Mouse (Mus musculus) lung, embryonic 15.5 days (tissue): ENCODE results near the gene Ttc9. TPM values are rescaled to one million over a fixed set of nuclear protein-coding genes. Genes with fewer than 3 reads are reported as not detected.
A peak's percentile ranks its signal among the peaks of the same experiment; 100 is the strongest.

Source experiments
- ATAC-seq: fragments of 200-750 bp; cut with Nextera tagmentation; 2 replicates; pipeline ENCODE4 v1.8.0; 2017; ENCODE audit warnings: moderate number of reproducible peaks, borderline replicate concordance; ENCODE audit not compliant: low FRiP score, low TSS enrichment; ENCODE audit errors: extremely low read depth
- H3K27ac ChIP-seq: fragments of 300-500 bp; sonication (generic); 2 replicates; pipeline ENCODE4 v1.5.1; 2015; ENCODE audit warnings: moderate library complexity, mild to moderate bottlenecking, inconsistent platforms
- H3K27me3 ChIP-seq: fragments of 300-500 bp; sonication (generic); 2 replicates; pipeline ENCODE4 v1.6.1; 2015; ENCODE audit warnings: inconsistent platforms
- H3K36me3 ChIP-seq: fragments of 300-500 bp; sonication (generic); 2 replicates; pipeline ENCODE4 v1.6.1; 2015; ENCODE audit warnings: inconsistent platforms
- H3K4me1 ChIP-seq: fragments of 300-500 bp; sonication (generic); 2 replicates; pipeline ENCODE4 v1.6.1; 2015; ENCODE audit warnings: inconsistent platforms
- H3K4me2 ChIP-seq: fragments of 300-500 bp; sonication (generic); 2 replicates; pipeline ENCODE4 v1.6.1; 2015; ENCODE audit warnings: inconsistent platforms, mild to moderate bottlenecking, moderate library complexity
- H3K4me3 ChIP-seq: fragments of 300-500 bp; sonication (generic); 2 replicates; pipeline ENCODE4 v1.5.1; 2015; ENCODE audit warnings: mild to moderate bottlenecking, inconsistent platforms
- H3K9ac ChIP-seq: fragments of 300-500 bp; sonication (generic); 2 replicates; pipeline ENCODE4 v1.6.1; 2015; ENCODE audit warnings: inconsistent platforms
- H3K9me3 ChIP-seq: fragments of 300-500 bp; sonication (generic); 2 replicates; pipeline ENCODE4 v1.6.1; 2016; ENCODE audit warnings: inconsistent platforms
- WGBS: fragments of 180-500 bp; shearing (Covaris S2); methylation state at CpG from one replicate; pipeline ENCODE4 v1.1.7; 2015; 5-methylcytosine and 5-hydroxymethylcytosine counted together
- polyA plus RNA-seq: library from polyadenylated mRNA; unstranded; fragments of >200 nt; fragmentation: Nextera tagmentation; extraction: Ambion mirVana; gene quantifications from 2 replicates; pipeline ENCODE4 v1.2.1, GENCODE M21; 2015

Ttc9 gene
- polyA plus RNA-seq, 1 experiment from 2014 or later: 5.6 TPM

DNA sequence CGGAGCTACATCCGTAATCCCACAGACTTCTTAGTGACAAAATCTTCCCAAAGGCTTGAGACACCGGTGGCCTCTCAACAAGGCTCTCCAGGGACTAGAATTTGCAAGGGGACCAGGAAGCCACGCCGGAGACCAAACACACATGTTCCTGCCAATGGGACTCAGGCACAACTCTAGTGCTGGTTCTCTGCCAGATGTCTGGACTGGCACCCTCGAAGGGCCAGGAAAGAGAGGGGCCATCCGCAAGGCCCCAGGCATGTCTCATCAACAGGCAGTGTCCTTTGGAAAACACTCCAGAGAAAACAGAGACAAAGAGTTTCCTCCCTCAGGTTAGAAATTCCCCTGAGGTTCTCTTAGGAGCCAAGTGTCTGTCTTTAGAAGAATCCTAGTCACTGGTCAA, 59.7 kb downstream of the Ttc9 start:
- Histone ChIP-seq H3K27ac (peak overlapping the region; percentile 31; the same call in 1 of the 2 replicates), H3K9ac (no peak overlapping the region), H3K9me3 (no peaks in the 10 kb centered on the region), H3K4me1 (peaks cover 7% of the 10 kb centered on the region; the same call in 1 of the 2 replicates), H3K4me3 (no peak overlapping the region), H3K27me3 (no peaks in the 10 kb centered on the region), H3K4me2 (no peak overlapping the region), H3K36me3 (no peaks in the 10 kb centered on the region)
- no peak for ATAC-seq
- 44% methylated on average over 7 of the region's 7 CpGs for WGBS

GRCm38 (mm10) chr12:81691177-81691730, 60.2 kb downstream of the Ttc9 start:
- 18% methylated on average over 8 of the region's 8 CpGs for WGBS
- H3K27ac ChIP-seq: peak overlapping the region; percentile 31; the same call in 1 of the 2 replicates
- H3K9me3 ChIP-seq: no peaks in the 10 kb centered on the region
- H3K4me1 ChIP-seq: peaks cover 7% of the 10 kb centered on the region; the same call in 1 of the 2 replicates
- no peaks in the 10 kb centered on the region for H3K27me3 ChIP-seq
- H3K36me3 ChIP-seq: no peaks in the 10 kb centered on the region
- no peak overlapping the region for H3K9ac ChIP-seq
- H3K4me2 ChIP-seq: no peak overlapping the region
- no peak overlapping the region for H3K4me3 ChIP-seq
- peak; percentile 39; the same call in 1 of the 2 replicates for ATAC-seq

GRCm38 (mm10) chr12:81698011-81698410, 67.0 kb downstream of the Ttc9 start:
- H3K27ac ChIP-seq: peak overlapping the region; percentile 79
- H3K4me2 ChIP-seq: no peak overlapping the region
- peak; percentile 83; the same call in 1 of the 2 replicates for ATAC-seq
- H3K27me3 ChIP-seq: no peaks in the 10 kb centered on the region
- no peaks in the 10 kb centered on the region for H3K9me3 ChIP-seq
- no peak overlapping the region for H3K4me3 ChIP-seq
- WGBS: 34% methylated on average over 4 of the region's 4 CpGs
- H3K9ac ChIP-seq: no peak overlapping the region
- H3K36me3 ChIP-seq: no peaks in the 10 kb centered on the region
- H3K4me1 ChIP-seq: 0 out of 2 replicates have a peak, but pooled peaks cover 9% of the 10 kb centered on the region

DNA sequence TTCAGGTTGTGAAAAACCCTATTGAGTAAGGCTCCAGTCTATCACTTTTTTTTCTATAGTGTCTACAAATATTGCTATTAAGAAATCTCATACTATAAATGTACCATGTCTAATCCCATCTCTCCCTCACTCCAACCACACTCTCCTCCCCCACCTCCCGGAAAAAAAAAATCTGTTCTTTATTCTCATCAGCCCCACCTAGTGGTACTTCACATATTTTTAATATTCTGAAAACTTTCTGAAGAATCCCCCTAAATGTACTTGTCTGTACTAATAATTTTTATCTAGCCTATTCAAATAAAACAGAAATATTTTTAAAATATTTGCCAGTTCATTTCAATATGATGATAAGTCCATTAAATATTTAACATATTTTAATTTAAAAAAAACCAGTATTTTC, 71.9 kb downstream of the Ttc9 start:
- H3K4me3 ChIP-seq: no peak overlapping the region
- ATAC-seq: no peak
- no peaks in the 10 kb centered on the region for H3K36me3 ChIP-seq
- no peak overlapping the region for H3K4me2 ChIP-seq
- H3K27me3 ChIP-seq: no peaks in the 10 kb centered on the region
- WGBS: 7% methylated on average over 1 of the region's 1 CpGs
- no peaks in the 10 kb centered on the region for H3K9me3 ChIP-seq
- no peak overlapping the region for H3K27ac ChIP-seq
- 0 out of 2 replicates have a peak, but pooled peaks cover 3% of the 10 kb centered on the region for H3K4me1 ChIP-seq
- no peak overlapping the region for H3K9ac ChIP-seq

- Histone ChIP-seq H3K36me3 (no peaks in the 10 kb centered on the region), H3K4me1 (0 out of 2 replicates have a peak, but pooled peaks cover 8% of the 10 kb centered on the region), H3K9ac (no peak overlapping the region), H3K27ac (no peak overlapping the region), H3K4me3 (no peak overlapping the region), H3K4me2 (no peak overlapping the region), H3K27me3 (no peaks in the 10 kb centered on the region), H3K9me3 (no peaks in the 10 kb centered on the region)
- ATAC-seq: peak; percentile 32; the same call in 1 of the 2 replicates
- WGBS: 69% methylated on average over 4 of the region's 4 CpGs
These were observed 81.6 kb downstream of the Ttc9 start for GRCm38 (mm10) chr12:81712618-81713017.

Other genes with a start within 250 kb of the Ttc9 start
- 0.44 and 0.49 TPM in 2 replicates for gene Adam4, start 209.3 kb upstream of the Ttc9 start, polyA plus RNA-seq
- gene Cox16, start 146.1 kb upstream of the Ttc9 start, polyA plus RNA-seq: 115 and 126 TPM in 2 replicates
- gene Gm20498, start 98.3 kb upstream of the Ttc9 start, polyA plus RNA-seq: 28.2 and 30.2 TPM in 2 replicates
- 33.7 and 35.9 TPM in 2 replicates for gene Synj2bp, start 98.3 kb upstream of the Ttc9 start, polyA plus RNA-seq
- gene Adam21, start 62.8 kb upstream of the Ttc9 start, polyA plus RNA-seq: 0.23 and 0.40 TPM in 2 replicates
- 55.7 and 66.1 TPM in 2 replicates for gene Med6, start 36.2 kb upstream of the Ttc9 start, polyA plus RNA-seq
- gene Map3k9, start 149.9 kb downstream of the Ttc9 start, polyA plus RNA-seq: 2.9 TPM in 2 replicates
- gene Pcnx, start 228.8 kb downstream of the Ttc9 start, polyA plus RNA-seq: 11.8 and 12.0 TPM in 2 replicates